Mouse (Mus musculus) erythroblast, embryonic 14.5 days (primary cell): ENCODE data around the gene Rnf185.

Source experiments
- GATA1 ChIP-seq: IDR thresholded peaks from 2 replicates; pipeline ENCODE4 v1.6.1; 2012; ENCODE audit warnings: low read length, inconsistent platforms, mixed read lengths
- TAL1 ChIP-seq: IDR thresholded peaks from 3 replicates; pipeline ENCODE4 v1.6.1; 2012; ENCODE audit warnings: low read length, inconsistent platforms, mixed read lengths

DNA sequence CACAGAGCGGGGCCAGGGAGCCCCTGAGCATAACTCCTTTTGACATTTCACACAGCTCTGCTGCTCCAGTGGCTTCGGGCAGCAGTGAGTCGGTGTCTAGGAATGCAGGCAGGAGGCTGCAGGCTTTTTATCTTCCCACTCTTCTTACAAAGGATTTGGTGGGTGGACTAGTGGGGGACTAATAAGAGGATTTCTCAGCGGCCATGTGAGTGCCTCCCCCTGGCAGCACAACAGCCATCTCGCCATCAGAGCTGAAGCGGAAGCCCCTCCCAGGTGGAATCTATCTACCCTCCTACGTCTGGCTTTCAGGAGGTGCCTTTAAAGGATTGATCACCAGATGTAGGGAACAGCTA is 77.9 kb downstream of the Rnf185 start:
- TF ChIP-seq GATA1 (no peak), TAL1 (no peak)
